Mouse (Mus musculus) spleen, postnatal 36 days (tissue): ENCODE measurements around the gene Pnkd.

Source experiments
- DNase-seq, 2 experiments: peaks; one replicate each; pipeline ENCODE4 v3.0.0; 2022; ENCODE audit warnings: low spot score in 2 of 2, mixed read lengths in 1 of 2

The Pnkd gene

DNA sequence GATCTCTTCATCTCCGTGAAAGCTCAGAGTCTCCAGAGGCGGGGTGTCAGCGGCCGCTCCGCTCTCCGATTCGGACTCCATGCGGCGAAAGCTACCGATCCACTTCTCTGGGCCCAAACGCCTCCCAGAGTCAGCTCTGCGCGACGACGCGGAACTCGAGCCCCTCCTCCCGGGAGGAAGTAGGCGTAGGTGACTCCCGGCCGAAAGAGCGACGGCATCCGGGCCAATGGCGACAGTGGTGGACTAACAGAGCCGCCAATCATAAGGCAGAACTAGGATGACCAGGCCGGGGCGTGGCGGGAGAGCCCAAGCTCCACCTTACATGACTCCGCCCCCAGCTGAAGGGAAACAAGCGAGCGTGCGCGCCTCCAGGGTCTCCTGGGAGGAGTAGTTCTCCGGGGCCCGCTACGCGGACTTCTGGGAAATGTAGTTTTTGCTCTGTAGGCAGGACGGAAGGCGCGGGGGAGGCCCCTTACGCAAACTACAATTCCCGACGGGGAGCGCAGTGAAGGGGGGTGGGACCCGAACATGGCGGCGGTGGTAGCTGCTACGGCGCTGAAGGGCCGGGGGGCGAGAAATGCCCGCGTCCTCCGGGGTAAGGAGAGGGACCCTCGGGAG, at the start of gene Pnkd, which contains the start of gene Aamp:
Pnkd (plus strand) TSS at position 388 of the 618 bp plus-strand sequence.
Aamp (minus strand) TSS at position 196 of the 618 bp plus-strand sequence.
- DNase-seq, result peak; percentile 100

DNA sequence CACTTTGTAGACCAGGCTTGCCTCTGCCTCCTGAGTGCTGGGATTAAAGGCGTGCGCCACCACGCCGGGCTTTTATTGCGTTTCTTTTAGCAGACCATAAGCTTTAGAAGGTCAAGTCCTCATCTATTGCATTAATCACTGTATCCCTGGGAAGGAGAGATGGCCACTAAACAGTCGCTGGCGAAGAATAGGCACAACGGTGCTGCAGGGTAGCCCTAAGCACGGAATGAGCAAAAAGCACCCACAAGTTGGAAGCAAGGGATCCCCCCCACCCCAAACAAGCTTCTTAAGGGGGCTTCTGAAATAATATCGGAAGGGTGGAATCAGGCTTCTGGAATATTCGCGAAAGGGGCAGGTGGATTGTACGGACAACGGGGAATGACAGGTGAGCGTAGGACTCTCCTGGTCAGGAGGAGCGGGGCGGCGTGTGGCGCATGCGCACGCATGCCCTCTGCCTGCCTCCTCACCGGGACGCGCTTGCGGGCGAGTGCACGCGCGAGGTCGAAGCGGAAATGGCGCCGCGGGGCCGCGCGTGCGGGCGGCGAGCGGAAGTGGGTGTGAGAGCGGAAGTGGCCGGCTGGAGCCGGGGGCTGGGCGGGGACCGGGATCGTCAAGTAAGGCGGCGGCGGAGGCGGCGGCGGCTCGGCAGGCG, 48.7 kb upstream of the Pnkd start, which contains the start of gene Arpc2:
Arpc2 (plus strand) TSS at position 147 of the 652 bp plus-strand sequence.
- DNase-seq, result peak; percentile 97 to 98

DNA sequence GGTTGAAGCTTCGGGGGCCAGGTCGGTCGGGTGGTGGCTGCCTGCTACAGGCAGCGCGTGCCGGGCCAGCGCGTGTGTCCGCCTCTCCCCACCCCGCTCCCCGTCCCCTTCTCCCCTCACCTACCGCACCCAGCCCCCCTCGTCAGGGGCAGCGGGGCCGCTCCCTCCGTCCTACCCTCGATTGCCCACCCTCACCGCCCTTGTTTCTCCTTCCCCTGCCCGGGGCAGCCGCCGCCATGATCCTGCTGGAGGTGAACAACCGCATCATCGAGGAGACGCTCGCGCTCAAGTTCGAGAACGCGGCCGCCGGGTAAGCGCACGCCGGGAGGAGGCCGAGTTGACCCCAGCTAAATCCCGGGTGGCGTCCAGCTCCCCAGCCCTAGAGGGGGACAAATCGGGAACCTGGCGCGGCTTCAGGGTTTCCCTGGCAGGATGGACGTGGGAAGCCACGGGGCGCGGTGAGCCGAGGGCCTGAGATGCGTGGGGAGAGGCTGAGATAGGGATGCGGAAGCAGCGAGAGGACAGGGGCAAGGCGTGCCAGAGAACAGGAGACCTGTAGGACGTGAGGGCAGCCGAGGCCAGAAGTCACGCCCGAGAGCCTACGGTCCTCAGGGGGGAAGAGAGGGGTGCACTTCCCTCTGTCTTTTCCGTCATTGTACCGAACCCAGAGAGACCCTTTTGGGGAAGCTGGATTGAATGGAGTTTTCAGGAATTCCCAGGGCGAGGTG, 48.0 kb upstream of the Pnkd start:
- DNase-seq, result peak; percentile 68 to 73

DNA sequence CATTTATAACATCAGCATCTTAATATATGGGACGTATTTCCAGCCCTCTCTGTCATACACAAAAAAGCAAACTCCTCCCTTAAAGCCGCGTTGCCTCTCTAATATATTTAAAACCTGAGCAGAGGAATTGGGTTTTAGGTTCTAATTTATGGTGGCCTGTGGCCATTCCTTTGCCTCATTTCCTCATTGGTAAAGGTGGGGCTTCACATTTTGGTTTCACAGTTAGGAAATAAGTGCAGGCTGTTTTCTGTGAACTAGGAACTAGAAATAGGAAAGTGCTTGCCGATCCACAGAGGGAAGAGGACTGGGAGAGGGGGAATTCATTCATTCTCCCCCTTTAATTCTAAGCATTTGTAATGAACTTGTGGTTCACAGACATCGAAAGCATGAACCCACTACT, 47.1 kb upstream of the Pnkd start:
- DNase-seq, result peak; percentile 15 to 23

DNA sequence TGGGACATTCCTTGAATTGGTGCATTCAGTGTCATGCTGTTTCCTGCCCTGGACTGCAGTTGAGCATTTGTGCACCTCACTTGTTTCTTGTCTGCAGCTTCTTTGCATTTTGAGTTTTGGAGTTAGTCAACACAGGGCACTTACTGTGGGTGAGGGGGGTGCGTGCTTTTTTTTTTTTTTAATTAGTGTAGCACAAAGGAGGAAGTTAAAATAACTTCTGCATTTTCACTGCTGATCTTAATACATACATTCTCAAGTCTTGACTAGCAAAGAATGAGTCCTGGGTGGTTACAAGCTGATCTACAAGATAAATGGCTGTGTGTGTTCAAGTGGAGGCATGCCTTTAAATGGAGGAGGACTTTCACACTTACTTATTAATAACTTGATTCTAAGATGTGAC, 46.6 kb upstream of the Pnkd start:
- peak; percentile 50 to 71 for DNase-seq

DNA sequence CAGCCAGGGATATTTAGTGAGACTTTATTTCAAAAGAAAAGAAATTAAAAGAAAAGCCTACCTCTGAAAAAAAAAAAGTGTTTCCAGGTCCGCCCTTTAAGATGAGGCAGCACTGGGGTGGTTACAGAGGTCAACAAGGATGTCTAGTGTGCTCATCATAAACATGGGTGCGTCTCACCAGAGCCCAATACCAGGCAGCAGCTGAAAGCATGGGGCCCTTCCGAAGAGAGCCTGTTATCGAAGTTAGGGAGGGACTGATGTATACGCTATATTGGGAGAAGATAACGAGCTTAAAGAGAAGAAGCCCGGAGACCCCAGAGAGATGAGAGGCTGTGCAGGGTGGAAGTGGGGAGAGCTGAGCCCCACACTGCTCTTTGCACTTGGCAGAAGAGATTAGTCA, 45.6 kb upstream of the Pnkd start:
- DNase-seq, result peak; percentile 4 to 5

DNA sequence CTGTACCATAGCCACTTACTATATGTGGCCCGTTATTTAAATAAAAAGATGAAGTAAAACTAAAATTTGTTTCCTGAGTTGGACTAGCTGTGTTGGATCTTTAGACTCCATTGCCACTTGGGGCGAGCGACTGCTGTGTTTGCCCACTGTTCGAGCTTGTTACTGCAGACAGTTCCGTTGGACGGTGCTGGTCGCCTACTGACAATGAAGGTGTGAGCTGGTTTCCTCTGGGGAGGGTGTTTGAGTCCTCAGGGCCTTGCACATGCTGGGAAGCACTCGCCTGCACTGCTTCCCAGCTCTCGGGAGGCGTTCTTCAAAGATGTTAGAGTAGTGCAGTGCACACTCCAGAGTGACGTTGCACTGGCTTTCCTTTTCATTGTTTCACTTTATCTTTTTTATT, 45.1 kb upstream of the Pnkd start:
- peak; percentile 26 to 27 for DNase-seq

DNA sequence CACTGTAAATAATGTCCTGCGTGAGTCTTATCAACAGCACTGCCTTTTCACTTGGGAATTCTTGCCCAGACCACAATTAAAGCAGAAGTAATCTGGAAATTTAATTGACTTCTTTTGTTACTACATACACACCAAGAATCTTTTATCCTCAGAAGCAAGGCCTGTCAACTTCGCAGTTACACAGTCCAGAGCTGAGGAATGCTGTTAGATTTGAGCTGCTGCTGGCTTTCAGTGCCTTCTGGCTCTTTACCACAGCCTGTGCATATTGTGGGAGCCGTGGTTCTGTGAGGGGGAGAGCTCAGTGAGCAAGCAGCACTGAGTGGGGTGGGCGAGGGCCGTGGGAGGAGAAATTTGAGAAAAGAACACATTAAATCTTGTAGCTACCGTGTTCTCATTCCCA, 44.4 kb upstream of the Pnkd start:
- no peak for DNase-seq

DNA sequence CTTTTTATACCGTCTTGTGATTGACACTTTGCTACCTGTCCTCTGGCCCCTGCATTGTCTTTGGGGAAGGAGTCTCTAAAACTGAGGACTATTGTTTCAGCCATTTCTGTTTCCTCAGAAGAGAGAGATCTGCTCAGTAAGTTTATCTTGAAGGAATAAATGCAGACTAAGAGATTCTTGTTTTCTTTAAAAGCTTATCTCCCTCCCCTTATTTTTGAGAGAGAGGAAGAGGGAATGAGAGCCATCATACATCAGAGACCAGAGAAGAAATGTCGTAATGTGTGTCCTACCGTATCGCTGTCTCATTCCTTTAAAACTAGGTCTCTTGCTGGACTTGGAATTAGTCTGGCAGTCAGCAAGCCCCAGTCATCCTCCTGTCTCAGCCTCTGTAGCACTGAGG, 43.9 kb upstream of the Pnkd start:
- no peak for DNase-seq

DNA sequence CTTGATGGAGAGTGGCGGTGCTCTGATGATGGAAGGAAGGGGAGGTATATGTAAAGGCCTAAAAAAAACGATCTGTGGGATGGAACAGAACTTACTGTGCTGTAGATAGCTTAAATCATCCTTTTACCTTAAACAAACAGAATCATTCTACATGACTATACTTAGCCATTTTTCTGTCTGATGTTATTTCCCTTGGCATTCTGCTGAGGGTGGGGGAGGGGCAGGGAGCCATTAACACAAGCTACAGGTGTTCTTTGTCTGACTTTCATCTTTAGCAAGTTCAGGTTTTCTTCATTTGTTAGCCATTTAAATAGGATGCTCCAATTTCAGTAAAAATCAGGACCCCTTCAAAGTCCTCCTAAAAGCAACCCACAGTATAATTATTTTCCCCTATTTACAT, 39.2 kb upstream of the Pnkd start:
- DNase-seq, result no peak

DNA sequence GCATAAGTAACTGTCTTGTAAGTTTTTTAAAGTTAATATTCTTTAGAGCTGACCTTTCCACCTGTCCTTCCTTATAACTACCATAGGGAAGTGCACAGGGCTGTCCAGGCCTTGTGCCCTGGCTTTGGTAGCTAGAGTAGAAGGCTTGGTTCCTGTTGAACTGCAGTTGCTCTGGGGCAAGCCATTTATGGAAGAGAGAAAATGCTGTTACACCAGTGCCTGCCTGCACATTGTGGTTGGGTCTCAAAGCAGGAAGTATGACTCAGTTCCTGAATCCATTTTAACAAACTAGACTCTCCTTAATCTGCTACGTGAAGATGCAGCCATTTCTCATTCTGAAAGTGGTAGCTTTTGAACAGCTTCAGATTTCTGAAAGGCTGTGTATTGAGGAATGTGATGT, 35.9 kb upstream of the Pnkd start:
- peak; percentile 72 to 76 for DNase-seq

DNA sequence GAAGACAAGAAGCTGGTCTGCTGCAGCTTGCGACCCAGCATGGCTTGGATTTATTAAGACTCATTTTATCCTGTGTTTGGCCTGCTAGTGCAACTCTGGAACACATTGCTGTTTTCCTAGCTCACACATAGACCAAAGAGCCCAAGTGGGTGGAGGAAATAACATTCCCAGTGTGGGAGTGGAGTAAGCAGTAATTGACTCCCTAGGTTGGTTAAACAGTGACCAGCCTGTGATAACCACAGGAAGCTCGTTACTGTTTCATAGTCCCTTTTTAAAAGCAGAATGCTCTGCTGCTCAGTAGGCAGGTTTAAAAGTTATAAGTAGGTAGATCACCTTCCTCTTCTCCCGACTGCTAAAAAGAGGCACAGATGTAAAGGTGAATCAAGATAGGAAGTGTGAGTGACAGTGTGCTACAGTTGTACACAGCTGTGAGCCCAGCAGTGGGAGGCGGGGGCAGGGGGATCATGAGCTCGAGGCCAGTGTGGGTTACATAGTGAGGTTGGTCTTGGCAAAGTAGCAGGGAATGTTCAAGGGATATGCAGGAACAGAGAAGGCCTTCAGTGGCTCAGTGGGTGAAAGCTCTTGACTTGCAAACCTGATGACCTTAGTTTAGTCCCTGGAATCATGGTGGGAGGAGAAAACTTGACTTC, 35.3 kb upstream of the Pnkd start:
- no peak for DNase-seq

DNA sequence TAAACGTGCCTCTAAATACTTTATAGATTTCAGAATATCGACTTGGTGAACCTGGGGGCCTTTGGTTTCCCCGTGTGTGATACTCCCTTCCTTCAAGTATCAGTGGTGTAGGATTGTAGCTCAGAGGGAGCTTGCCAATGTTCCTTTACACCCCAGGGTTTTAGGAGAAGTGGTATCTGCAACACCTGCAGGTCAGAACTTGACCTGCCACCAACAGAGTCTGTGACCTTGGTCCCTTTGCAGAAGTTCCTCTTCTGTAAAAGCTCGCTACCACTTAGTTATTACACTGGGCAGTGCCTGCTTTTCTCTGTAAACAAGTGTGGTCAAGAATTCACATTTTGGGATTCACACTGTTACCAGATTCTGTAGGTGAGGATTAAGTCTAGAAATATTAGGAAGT, 34.6 kb upstream of the Pnkd start:
- DNase-seq, result no peak

DNA sequence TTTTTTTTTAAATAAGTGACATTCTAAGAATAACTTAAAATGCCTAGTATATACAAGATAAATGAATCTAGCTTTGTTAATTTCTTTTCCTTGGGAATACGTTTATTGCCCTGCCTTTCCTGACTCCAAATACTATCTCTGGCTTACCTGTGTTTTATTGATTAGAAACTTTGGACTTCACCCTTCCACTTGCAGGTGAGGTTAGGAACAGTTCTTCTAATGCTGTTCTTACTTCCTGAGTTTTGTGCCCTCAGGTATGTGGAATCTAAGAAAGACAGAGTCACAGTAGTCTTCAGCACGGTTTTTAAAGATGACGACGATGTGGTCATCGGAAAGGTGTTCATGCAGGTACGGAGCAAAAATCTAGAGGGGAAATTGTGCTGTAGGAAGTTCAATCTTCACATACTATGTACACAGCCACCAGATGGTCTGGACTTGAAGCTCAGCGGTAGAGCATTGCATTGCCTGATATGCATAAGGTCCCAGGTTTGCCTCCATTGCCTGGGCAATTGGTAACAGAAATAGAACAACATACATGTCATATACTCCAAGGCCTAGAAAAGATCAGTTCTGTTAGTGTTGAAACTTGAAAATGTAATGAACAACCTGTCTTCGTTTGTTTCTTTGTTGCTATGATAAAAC, 28.9 kb upstream of the Pnkd start:
- DNase-seq, result no peak

DNA sequence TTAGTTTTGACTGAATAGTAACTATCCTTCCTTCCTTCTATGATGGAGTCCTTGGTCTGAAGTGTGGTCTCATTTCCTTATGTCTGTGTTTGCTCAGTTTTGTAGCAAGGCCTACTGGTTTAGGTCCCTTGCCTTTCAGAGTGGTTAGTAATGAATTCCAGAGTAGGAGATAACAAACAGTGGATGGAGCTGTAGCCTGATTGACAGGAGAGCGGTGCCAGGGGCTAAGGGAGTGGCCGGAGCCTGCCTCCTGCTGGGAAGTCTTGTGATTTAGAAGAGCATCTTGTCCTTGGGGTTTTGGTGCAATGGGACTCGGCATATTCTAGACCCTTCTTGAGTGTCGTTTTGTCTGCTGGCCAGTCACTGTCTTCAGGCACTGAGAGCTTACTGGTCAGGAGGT, 27.9 kb upstream of the Pnkd start:
- DNase-seq, result no peak

DNA sequence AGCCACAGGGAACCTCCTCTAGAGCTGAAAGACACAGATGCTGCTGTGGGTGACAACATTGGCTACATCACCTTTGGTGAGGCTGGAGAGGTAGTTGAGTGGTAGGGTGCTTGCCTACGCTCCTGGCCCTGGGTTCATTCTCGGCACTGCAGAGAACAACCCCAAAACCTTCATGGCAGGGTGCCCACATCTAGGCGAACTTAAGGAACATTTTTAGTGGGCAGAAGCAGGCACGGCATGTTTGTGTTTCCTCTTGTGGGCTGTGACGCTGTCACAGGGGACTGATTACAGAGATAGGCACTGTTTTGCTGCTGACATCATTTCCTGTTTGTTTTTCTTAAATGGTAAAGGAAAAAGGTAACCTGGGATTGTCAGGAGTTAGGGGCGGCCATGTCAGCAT, 22.2 kb upstream of the Pnkd start:
- DNase-seq, result no peak

DNA sequence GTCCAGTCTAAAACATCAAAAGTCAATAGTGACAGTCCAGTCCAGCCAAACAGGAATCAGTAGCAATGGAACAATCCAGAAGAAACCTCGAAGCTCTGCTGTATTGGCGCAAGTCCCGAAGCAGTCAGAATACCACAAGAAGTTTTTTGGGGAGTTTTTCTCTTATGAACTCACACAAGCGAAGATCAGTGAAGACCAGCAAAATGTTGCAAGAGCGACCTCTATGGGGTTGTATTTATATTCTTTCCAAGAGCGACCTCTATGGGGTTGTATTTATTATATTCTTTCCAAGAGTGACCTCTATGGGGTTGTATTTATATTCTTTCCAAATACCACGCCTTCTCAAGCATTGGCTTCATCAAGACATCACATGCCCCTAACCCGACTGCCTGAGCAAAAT, 16.0 kb upstream of the Pnkd start:
- DNase-seq, result no peak

DNA sequence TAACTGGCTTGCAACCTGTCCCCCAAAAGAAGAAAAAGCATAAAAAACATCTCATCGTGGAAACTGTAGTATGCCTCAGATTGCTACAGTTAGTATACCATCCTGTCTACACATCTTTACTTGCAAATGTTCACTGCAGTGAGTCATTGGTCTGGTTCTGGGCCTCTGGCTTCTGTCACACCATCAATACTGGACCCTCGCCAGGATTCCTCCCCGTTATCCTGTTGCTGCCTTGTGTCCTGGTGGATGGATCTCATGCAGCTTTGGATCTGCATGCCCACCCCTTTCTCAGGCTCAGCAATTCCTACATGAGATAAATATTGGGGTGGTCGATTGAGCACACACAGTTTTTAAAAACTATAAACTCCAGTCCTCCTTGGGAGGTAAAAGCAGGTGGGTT, 13.1 kb upstream of the Pnkd start:
- no peak for DNase-seq

DNA sequence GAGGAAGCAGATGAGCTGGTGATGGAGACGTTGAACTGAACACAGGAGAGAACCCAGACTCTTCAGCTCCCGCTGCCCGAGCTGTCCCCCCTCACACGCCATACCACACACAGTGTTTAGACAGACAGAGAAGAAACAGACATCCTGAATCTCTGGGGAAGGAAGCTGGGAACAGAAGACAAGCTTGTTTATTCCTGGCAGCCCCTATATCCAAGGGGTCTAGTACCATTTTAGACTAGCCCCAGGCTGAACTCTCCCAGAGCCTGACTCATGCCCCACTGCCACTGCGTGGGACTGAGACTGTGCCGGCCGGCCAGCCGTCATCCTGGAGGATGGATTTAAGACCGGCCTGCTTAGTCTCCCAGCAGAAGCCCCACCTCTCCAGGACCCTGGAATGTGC, 9.7 kb upstream of the Pnkd start:
- DNase-seq, result no peak

DNA sequence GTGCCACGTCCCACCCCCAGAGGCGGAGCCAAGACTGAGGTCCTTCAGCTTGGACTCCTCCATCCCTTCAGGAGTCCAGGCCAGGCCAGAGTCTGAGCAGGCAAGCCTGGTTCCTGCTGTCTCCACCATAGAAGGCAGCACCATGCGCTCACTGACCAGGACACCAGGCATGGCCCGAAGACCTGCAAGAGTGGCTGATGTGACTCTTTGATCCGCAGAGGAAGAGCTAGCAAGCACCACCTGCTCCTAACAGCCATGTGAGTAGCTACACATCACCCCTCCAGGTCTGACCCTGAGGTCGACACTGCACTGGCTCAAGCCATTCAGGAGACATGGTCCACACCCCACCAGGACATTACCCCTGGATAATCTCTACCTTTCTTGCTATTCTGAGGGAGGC, 7.7 kb upstream of the Pnkd start:
- no peak for DNase-seq

DNA sequence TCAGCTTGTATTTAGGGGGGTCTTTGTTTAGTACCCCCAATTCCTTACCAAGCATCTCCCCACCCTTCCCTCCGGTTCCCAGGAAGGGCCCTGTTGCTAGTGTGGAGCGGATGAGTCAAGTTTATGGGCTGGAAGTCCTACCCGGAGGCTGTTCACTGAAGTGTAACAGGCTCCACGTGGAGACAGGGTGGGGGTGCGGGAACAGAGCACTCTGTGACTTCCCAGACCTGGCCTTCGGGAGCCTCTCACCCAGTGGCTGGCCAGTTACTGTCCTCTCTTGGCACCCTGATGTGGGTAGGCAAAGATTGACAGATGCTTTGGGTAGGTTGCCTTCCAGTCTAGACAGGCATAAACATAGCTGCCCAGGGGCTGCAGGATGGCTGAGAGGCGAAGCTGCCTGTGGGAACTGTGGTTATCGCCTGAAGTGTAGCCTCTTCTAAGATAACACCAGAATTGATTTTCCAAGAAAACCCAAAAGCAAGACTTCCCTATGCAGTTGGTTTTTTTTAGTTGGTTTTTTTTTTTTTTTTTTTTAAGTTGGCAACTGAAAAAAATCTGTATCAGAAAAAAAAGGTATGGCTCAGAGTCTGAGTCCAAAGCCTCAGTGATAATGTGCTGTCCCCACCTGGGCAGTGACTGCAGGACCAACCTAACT, 6.7 kb upstream of the Pnkd start:
- no peak for DNase-seq
